Mouse (Mus musculus): Measurements from ENCODE around the gene Mrgpre. TPM values are rescaled to one million over a fixed set of nuclear protein-coding genes. Genes with fewer than 3 reads are reported as not detected.

Mrgpre gene
- polyA plus RNA-seq, 1 experiment from 2014 or later, result 1.6 TPM

Small RNA genes within 50 kb of the gene (microRNA-seq; reads per million reads assigned to microRNA genes)
- not detected for gene Gm22064

Other genes starting within 250 kb of the Mrgpre start
- 225 and 227 TPM in 2 replicates for gene Nap1l4, start 235.4 kb downstream of the Mrgpre start, polyA plus RNA-seq (2015; fragmentation: Nextera tagmentation; extraction: Ambion mirVana)
- 56.6 and 59.1 TPM in 2 replicates for gene Cars, start 184.4 kb downstream of the Mrgpre start, polyA plus RNA-seq (2015; fragmentation: Nextera tagmentation; extraction: Ambion mirVana)
- gene Tnfrsf26, start 155.8 kb downstream of the Mrgpre start, polyA plus RNA-seq (2015; fragmentation: Nextera tagmentation; extraction: Ambion mirVana), result 0.45 and 0.48 TPM in 2 replicates
- 5.8 and 6.3 TPM in 2 replicates for gene Tnfrsf22, start 134.8 kb downstream of the Mrgpre start, polyA plus RNA-seq (2015; fragmentation: Nextera tagmentation; extraction: Ambion mirVana)
- 1.5 and 1.9 TPM in 2 replicates for gene Tnfrsf23, start 98.6 kb downstream of the Mrgpre start, polyA plus RNA-seq (2015; fragmentation: Nextera tagmentation; extraction: Ambion mirVana)
- 45.5 and 48.3 TPM in 2 replicates for gene Osbpl5, start 27.5 kb downstream of the Mrgpre start, polyA plus RNA-seq (2015; fragmentation: Nextera tagmentation; extraction: Ambion mirVana)
- gene Mrgprg, start 17.5 kb downstream of the Mrgpre start, polyA plus RNA-seq (2015; fragmentation: Nextera tagmentation; extraction: Ambion mirVana), result not detected in 2 replicates
- 7.7 and 8.9 TPM in 2 replicates for gene Nadsyn1, start 38.3 kb upstream of the Mrgpre start, polyA plus RNA-seq (2015; fragmentation: Nextera tagmentation; extraction: Ambion mirVana)
- gene Dhcr7, start 38.6 kb upstream of the Mrgpre start, polyA plus RNA-seq (2015; fragmentation: Nextera tagmentation; extraction: Ambion mirVana), result 24.3 and 27.3 TPM in 2 replicates
- gene Gm498, start 82.3 kb upstream of the Mrgpre start, polyA plus RNA-seq (2015; fragmentation: Nextera tagmentation; extraction: Ambion mirVana), result not detected in 2 replicates
- gene Shank2, start 217.4 kb upstream of the Mrgpre start, polyA plus RNA-seq (2015; fragmentation: Nextera tagmentation; extraction: Ambion mirVana), result 1.6 and 1.8 TPM in 2 replicates